Mouse (Mus musculus): ENCODE results near the gene Rassf7.
"Not testable (repeated sequence)": the region's sequence is repeated elsewhere in the genome, so short reads cannot be mapped to it uniquely, and the experiment has no call there.

Gene Rassf7

DNA sequence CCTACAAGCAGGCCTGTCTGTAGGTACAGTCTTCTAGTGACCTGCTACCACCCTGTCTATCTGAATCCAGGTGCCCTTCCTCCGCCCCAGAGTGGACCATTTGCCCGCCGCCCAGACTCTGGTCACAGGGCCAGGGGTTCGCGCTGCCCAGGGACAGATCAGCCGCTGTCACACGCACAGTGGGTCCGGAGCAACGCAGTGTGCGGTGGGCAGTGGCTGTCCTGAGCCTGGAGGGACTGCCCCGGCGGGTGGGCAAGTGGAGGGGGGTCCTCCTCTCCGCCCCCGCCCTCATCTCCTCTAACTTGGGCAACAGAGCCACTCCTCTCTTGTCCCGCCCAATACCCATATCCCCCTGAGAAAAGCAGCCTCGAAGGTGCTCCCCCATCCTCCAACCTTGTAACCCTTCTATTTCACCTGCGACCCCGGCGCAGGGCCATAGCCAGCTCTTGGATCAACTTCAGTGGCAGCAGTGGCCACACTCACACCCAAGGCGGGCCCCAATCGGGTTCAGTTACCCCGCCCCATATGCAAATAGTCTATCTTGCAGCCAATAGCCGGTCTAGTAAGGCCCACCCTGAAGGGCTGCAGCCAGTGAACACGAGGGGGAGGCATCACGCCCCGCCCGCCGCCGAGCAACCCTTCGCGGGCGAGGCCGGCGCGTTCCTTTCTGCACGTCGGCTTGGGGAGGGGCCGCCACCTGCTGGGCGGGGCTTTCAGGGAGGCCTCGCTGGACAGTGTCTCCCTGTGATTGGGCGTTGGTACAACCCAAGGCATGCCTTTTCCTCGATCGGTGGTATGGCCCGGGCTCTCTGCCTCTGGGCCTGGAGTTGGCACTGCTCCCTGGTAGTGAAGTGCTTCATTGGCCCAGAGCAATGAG, 5.8 kb downstream of the Rassf7 start:
- no peak for DNase-seq (ENCODE audit: extremely low read depth, low read depth, low spot score)

GRCm38 (mm10) chr7:141222126-141222467, 6.4 kb downstream of the Rassf7 start:
- no peak for DNase-seq (ENCODE audit: extremely low read depth, low read depth, low spot score)

DNA sequence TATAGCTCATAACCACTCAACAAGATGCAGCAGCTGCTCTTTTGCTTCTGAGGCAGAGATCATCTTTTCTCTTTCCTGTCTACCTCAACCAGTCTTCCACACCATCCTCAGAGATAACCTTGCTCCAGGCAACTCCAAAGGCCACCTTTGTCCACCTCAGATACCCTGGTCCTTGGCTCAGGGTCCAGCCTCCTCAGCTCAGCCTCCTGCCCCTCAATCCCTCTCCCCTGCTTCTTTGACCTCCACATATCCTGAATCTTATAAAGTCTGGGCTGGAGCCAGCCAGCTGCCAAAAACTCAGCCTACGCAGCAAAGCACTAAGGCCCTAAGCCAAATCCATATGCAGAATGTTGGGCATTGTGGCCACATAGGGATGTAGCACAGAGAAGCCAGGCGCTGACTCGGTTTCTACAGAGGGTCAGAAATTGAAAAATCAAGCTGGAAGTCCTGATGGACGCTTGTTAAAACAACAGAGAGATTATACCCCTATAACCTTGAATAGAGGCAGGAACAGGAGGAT, 7.1 kb downstream of the Rassf7 start:
- no peak for DNase-seq (ENCODE audit: extremely low read depth, low read depth, low spot score)

GRCm38 (mm10) chr7:141226535-141226934, 10.9 kb downstream of the Rassf7 start:
- no peak for DNase-seq (ENCODE audit: extremely low read depth, low read depth, low spot score)

DNA sequence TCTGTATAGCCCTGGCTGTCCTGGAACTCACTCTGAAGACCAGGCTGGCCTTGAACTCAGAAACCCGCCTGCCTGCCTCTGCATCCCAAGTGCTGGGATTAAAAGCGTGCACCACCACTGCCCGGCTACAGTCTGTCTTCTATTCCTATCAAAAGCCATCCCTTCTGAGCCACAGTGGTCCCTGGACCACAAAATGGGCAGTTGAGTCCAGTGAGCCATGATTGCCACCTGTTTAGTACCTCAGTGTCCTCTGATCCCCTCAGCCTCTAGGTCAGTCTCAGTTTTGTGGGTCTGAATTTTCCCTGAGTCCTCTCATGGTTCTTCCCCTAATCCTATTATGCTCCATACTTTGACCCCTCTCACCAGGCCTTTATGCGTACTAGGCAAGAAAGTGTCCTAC, 12.1 kb downstream of the Rassf7 start:
- DNase-seq (ENCODE audit: extremely low read depth, low read depth, low spot score): no peak

DNA sequence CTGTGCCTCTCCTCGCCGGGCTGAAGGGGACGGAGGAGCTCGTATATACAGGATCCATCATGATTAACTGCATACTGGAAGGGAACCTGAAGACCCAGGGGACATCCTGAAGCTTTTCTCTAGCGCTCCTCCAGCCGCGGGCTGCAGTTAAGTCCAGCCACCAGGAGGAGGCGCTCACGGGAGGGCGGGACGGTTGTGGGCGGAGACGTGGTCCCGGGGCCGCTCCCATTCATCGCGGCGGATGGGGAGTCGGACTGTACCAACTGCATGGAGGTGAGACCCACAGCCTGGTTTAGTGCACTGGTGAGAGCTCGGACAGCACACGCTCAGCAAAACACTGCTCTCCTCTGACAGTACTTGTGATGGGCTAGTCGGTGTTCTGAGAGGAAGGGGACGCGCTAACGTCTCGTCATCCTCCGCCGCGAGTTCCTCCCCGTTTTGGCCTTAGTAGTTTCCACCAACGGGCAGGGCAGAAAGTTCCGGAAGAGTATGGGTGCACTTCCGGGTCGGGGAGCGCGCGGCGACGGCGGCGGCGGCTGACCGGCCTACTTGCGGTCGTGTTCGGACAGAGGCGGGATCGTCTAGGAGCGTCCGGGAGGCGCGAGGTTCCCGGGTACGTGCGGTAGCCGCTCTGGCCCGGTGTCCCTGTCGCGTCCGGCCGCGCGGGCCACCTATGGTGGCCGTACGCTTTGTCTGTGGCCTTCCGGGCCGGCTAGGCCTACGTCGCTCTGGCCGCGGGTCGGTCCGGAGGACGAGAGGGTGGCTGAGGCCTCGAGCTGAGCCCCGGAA, 12.8 kb downstream of the Rassf7 start, which contains the start of gene Phrf1:
Gene Phrf1, plus strand, starts transcription at position 506 of the 789 bp plus-strand sequence.
- no peak for DNase-seq (ENCODE audit: extremely low read depth, low read depth, low spot score)

DNA sequence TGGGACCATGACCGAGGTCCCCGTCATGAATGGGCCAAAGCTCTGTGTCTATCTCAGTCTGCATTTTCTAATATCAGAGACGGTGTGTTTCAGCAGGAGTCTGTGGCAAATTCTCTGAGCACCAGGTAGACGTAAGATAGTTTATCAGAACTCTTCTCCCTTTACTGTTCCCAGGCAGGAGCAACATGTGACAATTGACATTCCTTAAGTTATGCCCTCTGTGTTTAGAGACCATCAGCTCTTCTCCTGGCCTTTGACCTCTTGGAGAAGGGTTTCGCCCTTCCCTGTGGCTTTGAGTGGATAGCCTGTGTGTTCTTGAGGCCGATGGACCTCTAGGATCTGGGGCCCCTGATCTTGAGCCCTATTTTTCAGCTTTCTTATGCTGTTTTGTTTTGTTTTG, 14.0 kb downstream of the Rassf7 start:
- no peak for DNase-seq (ENCODE audit: extremely low read depth, low read depth, low spot score)

- DNase-seq (ENCODE audit: extremely low read depth, low read depth, low spot score): no peak
These were observed 14.9 kb downstream of the Rassf7 start for GRCm38 (mm10) chr7:141230570-141230969.

GRCm38 (mm10) chr7:141231111-141231510, 15.5 kb downstream of the Rassf7 start:
- DNase-seq (ENCODE audit: extremely low read depth, low read depth, low spot score): no peak

GRCm38 (mm10) chr7:141231551-141231950, 15.9 kb downstream of the Rassf7 start:
- DNase-seq (ENCODE audit: extremely low read depth, low read depth, low spot score): no peak

DNA sequence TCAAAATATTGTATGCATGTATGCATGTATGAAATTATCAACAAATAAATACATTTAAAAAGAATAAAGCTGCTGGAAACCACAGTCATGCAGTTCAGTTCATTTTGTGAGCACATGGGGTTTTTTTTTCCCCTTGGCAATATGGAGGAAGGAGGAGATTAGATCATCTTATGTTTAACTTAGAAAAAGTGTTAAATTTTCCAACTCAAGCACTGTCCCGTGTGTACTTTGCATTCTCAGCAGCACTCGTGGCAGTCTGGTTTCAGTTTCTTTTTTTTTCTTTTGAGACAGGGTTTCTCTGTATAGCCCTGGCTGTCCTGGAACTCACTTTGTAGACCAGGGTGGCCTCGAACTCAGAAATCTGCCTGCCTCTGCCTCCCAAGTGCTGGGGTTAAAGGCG, 34.8 kb downstream of the Rassf7 start:
- DNase-seq (ENCODE audit: extremely low read depth, low read depth, low spot score): not testable (repeated sequence)

- DNase-seq (ENCODE audit: extremely low read depth, low read depth, low spot score): no peak
These were observed 40.5 kb downstream of the Rassf7 start for GRCm38 (mm10) chr7:141256159-141256558.

- DNase-seq (ENCODE audit: extremely low read depth, low read depth, low spot score): no peak
These were observed 45.8 kb downstream of the Rassf7 start for GRCm38 (mm10) chr7:141261480-141261879.

DNA sequence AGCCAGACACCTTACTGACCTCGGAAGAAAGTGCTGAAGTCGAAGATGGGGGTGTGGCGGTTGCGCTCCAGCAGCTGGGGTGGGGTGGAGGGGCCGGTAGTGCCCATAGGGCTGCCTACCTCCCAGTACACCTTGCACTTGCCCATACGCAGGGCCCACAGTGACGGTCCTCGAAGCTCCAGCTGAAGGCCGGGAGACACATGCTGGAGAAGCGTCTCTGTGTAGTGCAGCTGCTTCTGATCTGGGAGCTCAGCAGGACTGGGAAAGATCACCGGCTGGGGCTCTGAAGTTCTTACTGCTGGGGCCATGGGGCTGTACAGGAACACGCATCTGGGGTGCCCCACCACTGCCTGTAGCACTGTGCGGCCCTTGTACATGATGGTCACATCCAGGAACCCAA, 48.0 kb downstream of the Rassf7 start:
- no peak for DNase-seq (ENCODE audit: extremely low read depth, low read depth, low spot score)

DNA sequence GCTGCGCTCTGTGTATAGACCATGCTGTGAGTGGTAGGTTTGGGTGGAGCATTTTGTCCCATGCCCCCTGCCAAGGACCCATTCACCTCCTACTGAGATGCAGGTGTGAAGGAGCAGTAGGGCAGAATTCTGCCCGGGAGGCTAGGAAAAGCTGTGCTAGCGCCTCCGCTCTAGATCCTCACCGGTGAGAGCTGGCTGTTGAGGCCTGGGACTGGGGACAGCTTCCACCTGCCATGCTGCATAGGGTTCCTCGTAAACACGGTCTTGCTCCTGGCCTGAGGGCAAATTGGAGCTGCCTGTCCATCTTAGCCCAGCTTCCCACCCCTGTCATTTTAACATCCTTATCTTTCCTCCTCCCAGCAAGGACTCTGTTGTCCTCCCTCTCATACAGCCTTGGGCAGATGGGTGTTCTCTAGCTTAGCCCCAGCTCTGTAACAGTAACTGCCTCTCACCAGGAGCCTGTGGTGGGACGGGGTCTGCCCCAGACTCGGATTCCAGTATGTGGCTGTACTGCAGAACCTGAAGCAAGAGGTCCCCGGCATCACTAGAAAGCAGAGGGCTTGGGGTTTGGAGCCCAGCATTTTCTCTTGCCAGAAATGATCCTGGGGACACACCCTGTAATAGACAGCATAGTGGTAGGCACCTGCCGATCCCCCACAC, 48.5 kb downstream of the Rassf7 start:
- DNase-seq (ENCODE audit: extremely low read depth, low read depth, low spot score): no peak

DNA sequence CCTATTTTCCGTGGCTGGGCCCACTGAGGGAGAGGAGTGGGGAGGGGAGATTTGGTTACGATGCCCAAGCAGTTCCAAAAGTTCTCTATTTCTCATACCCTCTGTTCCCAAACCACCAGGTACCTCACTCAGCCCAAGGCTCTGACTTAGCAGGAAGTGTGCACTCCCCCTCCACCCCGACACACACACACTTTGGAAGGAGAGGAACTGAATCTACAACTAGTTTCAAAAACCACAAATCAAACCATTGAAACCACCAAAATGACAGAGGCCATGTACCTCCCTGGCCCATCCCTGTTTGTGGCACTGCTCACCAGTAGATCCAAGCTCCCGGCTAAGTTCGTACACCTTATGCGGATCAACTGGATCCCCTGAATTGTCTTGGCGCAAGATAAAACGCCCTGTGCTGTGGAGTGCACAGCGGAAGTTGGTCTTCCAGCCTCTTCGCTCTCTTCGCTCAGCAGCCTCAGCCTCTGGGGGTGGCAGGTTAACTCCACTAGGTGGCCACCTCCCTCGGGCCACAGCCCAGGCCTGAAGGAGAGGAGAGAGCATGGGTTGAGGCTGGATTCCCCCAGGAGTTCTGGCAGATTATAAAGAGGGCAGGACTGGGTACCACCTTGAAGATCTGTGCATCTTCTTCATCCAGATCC, 49.2 kb downstream of the Rassf7 start:
- DNase-seq (ENCODE audit: extremely low read depth, low read depth, low spot score): no peak

DNA sequence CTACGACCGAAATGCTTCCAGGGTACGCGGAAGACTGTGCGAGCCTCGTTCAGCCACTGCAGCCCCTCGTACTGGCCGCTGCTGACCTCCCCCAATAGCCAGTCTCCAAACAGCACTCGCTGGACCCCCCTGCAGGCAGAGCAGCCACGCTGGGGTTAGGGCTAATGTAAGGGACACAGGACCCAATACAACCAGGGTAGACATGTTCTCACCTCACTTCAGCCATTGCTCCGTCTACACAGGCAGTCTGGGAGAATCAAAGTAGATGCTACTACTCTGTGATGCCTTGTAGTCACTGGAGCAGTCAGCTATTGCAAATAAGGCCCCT, 49.7 kb downstream of the Rassf7 start:
- no peak for DNase-seq (ENCODE audit: extremely low read depth, low read depth, low spot score)

GRCm38 (mm10) chr7:141265739-141266561, 50.3 kb downstream of the Rassf7 start, which contains the start of gene Irf7:
Irf7 (minus strand) TSS chr7:141266481.
- DNase-seq (ENCODE audit: extremely low read depth, low read depth, low spot score): no peak

Measured in fat pad, adult 2 months (tissue).